In genomic region chr2:112765046-112765445, GRCm38 (mm10) we compare ENCODE assay signal across 8 mouse cellular contexts.
DNase-seq lines count a peak whose midpoint lies in the region; ATAC-seq and TF ChIP-seq lines count a peak whose summit lies in the region.

No protein-coding gene starts in this region.

- H3K9ac ChIP-seq in forebrain, embryonic 14.5 days (ENCODE audit: low read length): no peak overlapping the region

- H3K36me3 ChIP-seq in forebrain, embryonic 14.5 days (ENCODE audit: control insufficient read depth, insufficient read depth, low read length): no peaks in the 10 kb centered on the region
- H3K36me3 ChIP-seq in forebrain, embryonic 10.5 days (replicated peaks): no peaks in the 10 kb centered on the region

- H3K9me3 ChIP-seq in forebrain, embryonic 14.5 days (replicated peaks; ENCODE audit: control insufficient read depth, low read length): no peaks in the 10 kb centered on the region
- no peaks in the 10 kb centered on the region for H3K9me3 ChIP-seq in forebrain, embryonic 10.5 days

- TF ChIP-seq CTCF in lung, adult 2 months (IDR thresholded peaks at IDR 0.05; ENCODE audit: insufficient read depth, low read length): peak; percentile 19; the same call in 1 of the 2 replicates

- ATAC-seq in forebrain, embryonic 14.5 days: no peak
- peak; percentile 65 to 74; a peak in 3 of 4 replicates for ATAC-seq in hematopoietic stem cell, adult 5-6 weeks (replicated peaks in 1 of 2; ENCODE audit: insufficient read depth in 1 of 2, low FRiP score in 2 of 2, low TSS enrichment in 1 of 2, low read depth in 1 of 2, poor library complexity in 2 of 2, severe bottlenecking in 2 of 2)

- H3K4me1 ChIP-seq in forebrain, embryonic 14.5 days (ENCODE audit: control insufficient read depth, insufficient read depth, low read length): peaks cover 6% of the 10 kb centered on the region; the same call in 1 of the 2 replicates
- no peaks in the 10 kb centered on the region for H3K4me1 ChIP-seq in forebrain, embryonic 10.5 days
- H3K4me1 ChIP-seq in lung, adult 2 months (ENCODE audit: control insufficient read depth, insufficient read depth, low read length): no peaks in the 10 kb centered on the region

- no peak overlapping the region for H3K4me3 ChIP-seq in forebrain, embryonic 14.5 days (ENCODE audit: low read depth, low read length)
- H3K4me3 ChIP-seq in forebrain, embryonic 10.5 days: no peak overlapping the region
- H3K4me3 ChIP-seq in lung, adult 2 months (replicated peaks; ENCODE audit: extremely low read depth, low read depth, low read length): no peak overlapping the region

- no peaks in the 10 kb centered on the region for H3K27me3 ChIP-seq in forebrain, embryonic 14.5 days (replicated peaks; ENCODE audit: control insufficient read depth, insufficient read depth, low read length)
- H3K27me3 ChIP-seq in forebrain, embryonic 10.5 days (ENCODE audit: poor library complexity, severe bottlenecking): no peaks in the 10 kb centered on the region

- peak; percentile 20 for DNase-seq in forebrain, embryonic 14.5 days (ENCODE audit: low spot score)
- DNase-seq in forebrain, embryonic 10.5 days (ENCODE audit: extremely low spot score, low spot score): no peak
- peak; percentile 16 for DNase-seq in lung, adult 2 months
- DNase-seq in lung, postnatal 25 days (ENCODE audit: low spot score): no peak
- DNase-seq in T-cell, adult 2 months (ENCODE audit: low spot score): peak; percentile 31
- peak; percentile 30 for DNase-seq in mesoderm, embryonic 11.5 days (ENCODE audit: low read depth, low spot score)
- DNase-seq in spleen, postnatal 36 days (ENCODE audit: low spot score in 2 of 2): no peak

- H3K27ac ChIP-seq in forebrain, embryonic 14.5 days (ENCODE audit: low read depth, low read length): no peak overlapping the region
- no peak overlapping the region for H3K27ac ChIP-seq in forebrain, embryonic 10.5 days

- 70% methylated on average over 5 of the region's 5 CpGs for WGBS in forebrain, embryonic 14.5 days
- WGBS in forebrain, embryonic 10.5 days: 68% methylated on average over 5 of the region's 5 CpGs
- WGBS in lung, adult 2 months: 44% methylated on average over 5 of the region's 5 CpGs

- no peak for TF ChIP-seq POLR2A in lung, adult 2 months (IDR thresholded peaks at IDR 0.05; ENCODE audit: borderline replicate concordance, extremely low read depth, low read depth, low read length)

- no peak overlapping the region for H3K4me2 ChIP-seq in forebrain, embryonic 14.5 days (ENCODE audit: low read length)

Comparison
In these comparisons a context has a peak if more than half of its experiments do, and no peak if none do; other contexts are left out.
1. DNase-seq: peak in forebrain, embryonic 14.5 days (single experiment), lung, adult 2 months (single experiment), T-cell, adult 2 months (single experiment) and mesoderm, embryonic 11.5 days (single experiment); none in forebrain, embryonic 10.5 days (single experiment), lung, postnatal 25 days (single experiment) and spleen, postnatal 36 days (0 of 2).